Mouse (Mus musculus): ENCODE results near the gene Chml.

Gene Chml

GRCm38 (mm10) chr1:175659900-175660299 is 32.8 kb downstream of the Chml start:
- in situ Hi-C loops (cut with MboI, MseI) = no loop called here

DNA sequence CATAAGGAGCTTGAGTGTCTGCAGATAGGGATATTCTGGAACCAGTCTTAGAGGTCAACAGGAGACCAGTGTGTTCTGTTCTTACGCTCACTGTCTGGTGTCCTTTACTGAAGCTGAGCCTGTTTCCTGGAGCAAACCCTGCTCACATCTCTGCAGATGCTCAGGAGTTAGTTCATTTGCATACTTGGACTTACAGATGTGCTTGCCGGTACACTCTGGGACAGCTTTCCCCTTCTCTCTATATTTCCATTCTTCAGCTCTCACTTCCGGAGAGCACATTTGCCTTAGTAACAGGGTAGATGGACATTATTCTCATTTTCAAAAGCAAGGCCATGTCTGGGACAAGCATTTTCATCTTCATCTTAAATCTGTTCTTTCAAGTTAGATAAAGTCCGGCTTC is 44.1 kb downstream of the Chml start:
- in situ Hi-C loops (cut with MboI, MseI) = no loop called here

DNA sequence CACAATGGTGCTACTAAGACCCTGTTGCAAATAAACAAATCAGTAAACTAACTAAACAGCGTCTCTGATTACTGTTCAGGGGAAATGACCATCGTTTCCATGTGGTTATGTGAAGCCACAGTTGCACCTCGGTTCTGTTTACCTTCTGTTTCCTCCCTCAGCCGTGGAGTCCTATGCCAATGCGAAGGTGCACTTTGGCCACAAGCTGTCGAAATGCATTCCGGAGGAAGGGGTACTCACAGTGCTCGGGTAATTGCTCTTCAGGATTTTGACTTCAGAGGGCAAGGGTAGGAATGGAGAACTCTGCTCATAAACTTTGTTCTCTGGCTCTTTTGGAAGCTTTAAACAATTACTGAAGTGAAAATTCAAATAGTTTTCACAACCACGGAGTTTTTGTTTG is 45.7 kb downstream of the Chml start:
- in situ Hi-C loops (cut with MboI, MseI) = no loop called here

DNA sequence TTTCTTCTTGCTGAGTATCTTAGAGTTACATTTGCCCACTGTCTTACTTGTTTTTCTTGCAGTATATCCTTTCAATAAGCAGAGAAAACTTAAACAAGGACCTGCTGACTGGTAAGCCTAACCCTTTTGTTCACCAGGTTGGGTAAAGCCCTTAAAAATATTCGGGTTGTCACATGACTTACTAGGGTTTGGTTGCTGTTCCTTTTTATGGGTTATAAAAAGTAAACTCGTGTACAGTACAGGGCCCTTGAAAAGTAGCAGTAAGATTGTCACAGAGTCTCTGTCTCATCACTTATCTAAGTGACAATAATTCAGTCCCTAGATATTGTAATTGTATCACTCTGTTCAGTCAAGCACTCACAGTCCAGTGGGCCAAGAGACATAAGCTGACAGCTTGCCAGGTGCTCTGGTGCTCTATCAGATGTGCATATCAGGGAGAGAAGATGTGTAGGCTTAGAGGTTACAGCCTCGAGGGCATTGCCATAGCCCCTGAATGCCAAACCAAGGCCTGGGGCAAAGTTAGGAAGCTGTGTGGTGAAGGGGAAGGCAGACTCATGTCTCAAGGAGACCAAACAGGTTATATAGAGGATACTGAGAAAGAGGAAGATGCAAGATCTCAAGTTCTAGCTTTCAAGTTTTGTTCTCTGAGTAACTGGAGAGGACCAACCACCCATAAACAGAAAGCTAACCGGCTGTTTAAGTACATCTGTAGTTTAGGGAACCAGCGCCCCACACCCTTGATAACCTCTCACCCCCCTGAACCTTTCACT is 49.0 kb downstream of the Chml start:
- in situ Hi-C loops (cut with MboI, MseI) = loop anchor here (5.0 kb wide), 1 partner anchor 39 kb away; no protein-coding TSS in a partner anchor

- in situ Hi-C loops (cut with MboI, MseI) = loop anchor here (5.0 kb wide), 1 partner anchor 42 kb away; no protein-coding TSS in a partner anchor
Measured at GRCm38 (mm10) chr1:175640435-175641150, 52.1 kb downstream of the Chml start.

DNA sequence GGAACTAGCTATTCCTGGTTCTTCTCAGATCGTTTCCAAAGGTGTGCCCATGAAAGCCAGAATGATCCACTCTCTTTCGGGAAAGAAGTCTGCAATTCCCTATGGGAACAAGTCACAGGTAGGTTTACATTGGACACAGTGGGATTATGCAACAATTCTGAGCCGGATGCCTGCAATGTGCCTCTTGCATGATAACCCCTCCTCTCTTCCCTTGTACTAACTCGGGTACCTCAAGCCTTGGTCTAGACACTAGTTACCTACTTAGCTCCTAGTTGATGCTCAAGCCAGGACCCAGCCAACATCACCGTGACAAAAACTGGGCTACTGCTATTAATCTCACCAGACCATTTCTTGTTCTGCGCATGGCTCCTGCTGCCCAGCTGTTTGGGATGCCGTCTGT is 53.6 kb downstream of the Chml start:
- in situ Hi-C loops (cut with MboI, MseI) = no loop called here

DNA sequence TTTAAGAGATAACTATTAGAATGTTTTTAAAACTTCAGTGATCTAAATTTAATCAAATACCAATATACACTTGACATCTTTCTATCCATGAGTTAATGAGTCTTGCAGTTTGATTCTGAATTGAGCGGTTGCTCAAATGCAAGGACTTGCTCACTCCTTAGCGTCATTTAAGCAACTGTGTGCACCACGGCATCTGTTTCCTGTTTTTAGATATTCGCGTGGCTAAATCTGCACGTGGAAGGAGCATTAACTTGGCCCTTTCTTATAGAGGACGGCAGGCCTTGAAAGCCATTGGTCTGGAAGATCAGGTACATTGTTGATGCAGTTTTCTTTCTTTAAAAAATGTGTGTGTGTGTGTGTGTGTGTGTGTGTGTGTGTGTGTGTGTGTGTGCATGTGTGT is 55.0 kb downstream of the Chml start:
- in situ Hi-C loops (cut with MboI, MseI) = no loop called here

GRCm38 (mm10) chr1:175632470-175632869 is 60.2 kb downstream of the Chml start:
- in situ Hi-C loops (cut with MboI, MseI) = no loop called here

All from T-helper 2 cell (primary cell).